In genomic region chr1:57406187-57407151, GRCm38 (mm10) we compare ENCODE assay signal across 8 mouse cellular contexts. TPM values are rescaled to one million over a fixed set of nuclear protein-coding genes. Genes with fewer than 3 reads are reported as not detected.
DNase-seq lines count a peak whose midpoint lies in the region; ATAC-seq and TF ChIP-seq lines count a peak whose summit lies in the region.

Gene Maip1, plus strand, starts transcription at chr1:57406328.
Gene Tyw5, minus strand, starts transcription at chr1:57407101.

- no peak for TF ChIP-seq RAD21 in CH12.LX (IDR thresholded peaks at IDR 0.05; ENCODE audit: low read depth, low read length)

- H3K9ac ChIP-seq in CH12.LX (ENCODE audit: insufficient read depth, low read depth): peak within 1 kb of the TSS; percentile 82
- H3K9ac ChIP-seq in forebrain, embryonic 11.5 days (ENCODE audit: low read length): peak within 1 kb of the TSS; percentile 90
- H3K9ac ChIP-seq in heart, embryonic 16.5 days (ENCODE audit: low read length): peak within 1 kb of the TSS; percentile 89
- peak within 1 kb of the TSS; percentile 79 for H3K9ac ChIP-seq in liver, embryonic 15.5 days
- H3K9ac ChIP-seq in neural tube, embryonic 11.5 days (ENCODE audit: low read length): peak within 1 kb of the TSS; percentile 97
- H3K9ac ChIP-seq in stomach, embryonic 16.5 days (ENCODE audit: low read length): peak within 1 kb of the TSS; percentile 91

- no peaks in the 10 kb centered on the region for H3K27me3 ChIP-seq in CH12.LX (replicated peaks)
- H3K27me3 ChIP-seq in forebrain, embryonic 11.5 days (ENCODE audit: control insufficient read depth, insufficient read depth, low read length): no peaks in the 10 kb centered on the region
- H3K27me3 ChIP-seq in heart, embryonic 16.5 days (ENCODE audit: control insufficient read depth, insufficient read depth, low read length): no peaks in the 10 kb centered on the region
- no peaks in the 10 kb centered on the region for H3K27me3 ChIP-seq in liver, embryonic 15.5 days
- no peaks in the 10 kb centered on the region for H3K27me3 ChIP-seq in neural tube, embryonic 11.5 days (ENCODE audit: control insufficient read depth, insufficient read depth, low read length)
- no peaks in the 10 kb centered on the region for H3K27me3 ChIP-seq in stomach, embryonic 16.5 days (ENCODE audit: control insufficient read depth, insufficient read depth, low read length)

- under 1% methylated on average over 72 of the region's 72 CpGs for WGBS in forebrain, embryonic 11.5 days
- WGBS in heart, embryonic 16.5 days: under 1% methylated on average over 72 of the region's 72 CpGs
- WGBS in liver, embryonic 15.5 days (ENCODE audit: insufficient replicate concordance): under 1% methylated on average over 71 of the region's 72 CpGs
- under 1% methylated on average over 72 of the region's 72 CpGs for WGBS in neural tube, embryonic 11.5 days
- WGBS in stomach, embryonic 16.5 days: under 1% methylated on average over 72 of the region's 72 CpGs

- dilution Hi-C loops in CH12.LX (cut with MboI; ENCODE audit: extremely low pct_ligation_motif_present, extremely low pct_unique_long_range_greater_than_20kb, low sequenced_read_pairs): no loop called here

- peaks cover 7 to 30% of the 10 kb centered on the region in 2 experiments; a peak in 3 of 4 replicates for H3K4me1 ChIP-seq in CH12.LX (ENCODE audit: control insufficient read depth in 1 of 2, insufficient read depth in 2 of 2)
- no peaks in the 10 kb centered on the region; the same call in 1 of the 2 replicates for H3K4me1 ChIP-seq in forebrain, embryonic 11.5 days (replicated peaks; ENCODE audit: control insufficient read depth, insufficient read depth, low read length)
- peaks cover 21% of the 10 kb centered on the region for H3K4me1 ChIP-seq in heart, embryonic 16.5 days (ENCODE audit: control insufficient read depth, insufficient read depth, low read length)
- peaks cover 28% of the 10 kb centered on the region for H3K4me1 ChIP-seq in liver, embryonic 15.5 days (replicated peaks)
- H3K4me1 ChIP-seq in neural tube, embryonic 11.5 days (ENCODE audit: control insufficient read depth, insufficient read depth, low read length): peaks cover 15% of the 10 kb centered on the region
- H3K4me1 ChIP-seq in stomach, embryonic 16.5 days (ENCODE audit: control insufficient read depth, insufficient read depth, low read length): peaks cover 19% of the 10 kb centered on the region

- H3K9me3 ChIP-seq in CH12.LX (replicated peaks; ENCODE audit: low read length): no peaks in the 10 kb centered on the region
- H3K9me3 ChIP-seq in forebrain, embryonic 11.5 days (ENCODE audit: control insufficient read depth, low read length): no peaks in the 10 kb centered on the region
- H3K9me3 ChIP-seq in heart, embryonic 16.5 days (replicated peaks; ENCODE audit: control insufficient read depth, low read length): no peaks in the 10 kb centered on the region
- no peaks in the 10 kb centered on the region for H3K9me3 ChIP-seq in liver, embryonic 15.5 days (replicated peaks)
- no peaks in the 10 kb centered on the region for H3K9me3 ChIP-seq in neural tube, embryonic 11.5 days (ENCODE audit: control insufficient read depth, low read length)
- no peaks in the 10 kb centered on the region for H3K9me3 ChIP-seq in stomach, embryonic 16.5 days (replicated peaks; ENCODE audit: control insufficient read depth, low read length)

- ATAC-seq in forebrain, embryonic 11.5 days (replicated peaks; ENCODE audit: low FRiP score): peak; percentile 92
- peak; percentile 89 for ATAC-seq in heart, embryonic 16.5 days (replicated peaks; ENCODE audit: extremely low read depth, insufficient read depth, low FRiP score)
- ATAC-seq in liver, embryonic 15.5 days (ENCODE audit: insufficient read depth): peak; percentile 86
- ATAC-seq in neural tube, embryonic 11.5 days (ENCODE audit: insufficient read depth, low FRiP score, low TSS enrichment): peak; percentile 89
- peak; percentile 92 for ATAC-seq in stomach, embryonic 16.5 days (ENCODE audit: insufficient read depth, low FRiP score)

- peaks cover 2 to 20% of the 10 kb centered on the region in 2 experiments for H3K36me3 ChIP-seq in CH12.LX (replicated peaks in 1 of 2; ENCODE audit: control insufficient read depth in 1 of 2, insufficient read depth in 1 of 2, low read length in 1 of 2)
- H3K36me3 ChIP-seq in forebrain, embryonic 11.5 days (ENCODE audit: control insufficient read depth, insufficient read depth, low read length): no peaks in the 10 kb centered on the region
- H3K36me3 ChIP-seq in heart, embryonic 16.5 days (ENCODE audit: control insufficient read depth, insufficient read depth): no peaks in the 10 kb centered on the region; the same call in 1 of the 2 replicates
- H3K36me3 ChIP-seq in liver, embryonic 15.5 days (replicated peaks): no peaks in the 10 kb centered on the region
- H3K36me3 ChIP-seq in neural tube, embryonic 11.5 days (ENCODE audit: control insufficient read depth, insufficient read depth, low read length): no peaks in the 10 kb centered on the region
- H3K36me3 ChIP-seq in stomach, embryonic 16.5 days (ENCODE audit: control insufficient read depth, insufficient read depth, low read length): no peaks in the 10 kb centered on the region

- TF ChIP-seq POLR2A in CH12.LX (IDR thresholded peaks at IDR 0.05; ENCODE audit: low read depth, low read length): peak; percentile 73

- H3K4me3 ChIP-seq in CH12.LX (replicated peaks in 1 of 3; ENCODE audit: low read depth in 2 of 3, low read length in 2 of 3, poor library complexity in 1 of 3): peak within 1 kb of the TSS; percentile 74 to 87 (median 76)
- peak within 1 kb of the TSS; percentile 70 for H3K4me3 ChIP-seq in forebrain, embryonic 11.5 days (ENCODE audit: low read depth, low read length)
- H3K4me3 ChIP-seq in heart, embryonic 16.5 days (ENCODE audit: low read length): peak within 1 kb of the TSS; percentile 92
- H3K4me3 ChIP-seq in liver, embryonic 15.5 days (replicated peaks): peak within 1 kb of the TSS; percentile 76
- H3K4me3 ChIP-seq in neural tube, embryonic 11.5 days (ENCODE audit: low read depth, low read length): peak within 1 kb of the TSS; percentile 83
- peak within 1 kb of the TSS; percentile 63 for H3K4me3 ChIP-seq in stomach, embryonic 16.5 days (replicated peaks; ENCODE audit: low read length)

- in situ Hi-C loops in CH12.LX (cut with MboI; ENCODE audit: low pct_ligation_motif_present, low pct_unique_long_range_greater_than_20kb, low sequenced_read_pairs): no loop called here

- no peak for TF ChIP-seq CTCF in CH12.LX (conservative IDR thresholded peaks at IDR 0.05 in 1 of 2, IDR thresholded peaks at IDR 0.05 in 1 of 2; ENCODE audit: low read depth in 2 of 2, low read length in 2 of 2)

- H3K27ac ChIP-seq in CH12.LX (ENCODE audit: insufficient read depth, low read depth): peak within 1 kb of the TSS; percentile 77
- peak within 1 kb of the TSS; percentile 84 for H3K27ac ChIP-seq in forebrain, embryonic 11.5 days (ENCODE audit: low read depth, low read length)
- peak within 1 kb of the TSS; percentile 97 for H3K27ac ChIP-seq in heart, embryonic 16.5 days (ENCODE audit: low read length)
- H3K27ac ChIP-seq in liver, embryonic 15.5 days (replicated peaks): peak within 1 kb of the TSS; percentile 89
- H3K27ac ChIP-seq in neural tube, embryonic 11.5 days (ENCODE audit: low read depth, low read length): peak within 1 kb of the TSS; percentile 86
- H3K27ac ChIP-seq in stomach, embryonic 16.5 days (ENCODE audit: low read length): peak within 1 kb of the TSS; percentile 97

- peaks cover 32% of the 10 kb centered on the region for H3K79me2 ChIP-seq in CH12.LX (replicated peaks; ENCODE audit: control insufficient read depth, extremely low read depth, insufficient read depth, poor library complexity, severe bottlenecking)

- DNase-seq in CH12.LX (ENCODE audit: extremely low read depth): peak; percentile 77
- peak; percentile 68 for DNase-seq in c-Kit-positive CD71-negative TER-119-negative erythroid progenitor cells, embryonic 14.5 days (ENCODE audit: low read depth)
- DNase-seq in forebrain, embryonic 11.5 days (ENCODE audit: low spot score): peak; percentile 89
- peak; percentile 77 to 87 for DNase-seq in kidney, postnatal 36 days
- DNase-seq in neural tube, embryonic 11.5 days (ENCODE audit: low spot score): peak; percentile 86

- no peak for TF ChIP-seq EP300 in CH12.LX (IDR thresholded peaks at IDR 0.05; ENCODE audit: low read length)

- peak within 1 kb of the TSS; percentile 79 for H3K4me2 ChIP-seq in CH12.LX (ENCODE audit: insufficient read depth, low read depth, poor library complexity, severe bottlenecking)
- peak within 1 kb of the TSS; percentile 75 for H3K4me2 ChIP-seq in forebrain, embryonic 11.5 days (ENCODE audit: low read depth, low read length, severe bottlenecking)
- H3K4me2 ChIP-seq in heart, embryonic 16.5 days (ENCODE audit: low read depth, low read length): peak within 1 kb of the TSS; percentile 80
- H3K4me2 ChIP-seq in liver, embryonic 15.5 days: peak within 1 kb of the TSS; percentile 79
- peak within 1 kb of the TSS; percentile 51 for H3K4me2 ChIP-seq in neural tube, embryonic 11.5 days (ENCODE audit: low read depth)
- H3K4me2 ChIP-seq in stomach, embryonic 16.5 days (ENCODE audit: low read depth, low read length): peak within 1 kb of the TSS; percentile 74

TF ChIP-seq in CH12.LX, 34 proteins besides CTCF, POLR2A, EP300 and RAD21 (continues in another document):
- TF ChIP-seq MAX (IDR thresholded peaks at IDR 0.05; ENCODE audit: low read length) (peak; percentile 47; the same call in 1 of the 2 replicates), GABPA (IDR thresholded peaks at IDR 0.05; ENCODE audit: insufficient replicate concordance, low read depth, low read length) (no peak)

RNA-seq across cellular contexts. Expression of gene Maip1, which starts in this region (rescaled TPM):
- total RNA-seq in CH12.LX (2012; rRNA removed) (7.0 and 8.7 TPM in 2 replicates), CH12.LX (2014; rRNA removed) (15.5 and 15.7 TPM in 2 replicates)
- 13.6 and 13.9 TPM in 2 replicates for polyA plus RNA-seq in CH12.LX (2012; ENCODE audit: insufficient read length, low read depth)
- polyA plus RNA-seq in forebrain, embryonic 11.5 days (2014; fragmentation: Nextera tagmentation; extraction: Ambion mirVana): 17.0 and 18.4 TPM in 2 replicates
- polyA plus RNA-seq in heart, embryonic 16.5 days (2015; fragmentation: Nextera tagmentation; extraction: Ambion mirVana): 15.5 and 16.5 TPM in 2 replicates
- polyA plus RNA-seq in liver, embryonic 15.5 days (2015; fragmentation: Nextera tagmentation; extraction: Ambion mirVana): 6.8 and 7.9 TPM in 2 replicates
- polyA plus RNA-seq in neural tube, embryonic 11.5 days (2014; fragmentation: Nextera tagmentation; extraction: Ambion mirVana): 17.0 and 17.2 TPM in 2 replicates
- 15.8 and 17.1 TPM in 2 replicates for polyA plus RNA-seq in stomach, embryonic 16.5 days (2015; fragmentation: Nextera tagmentation; extraction: Ambion mirVana)

RNA-seq across cellular contexts. Expression of gene Tyw5, which starts in this region (rescaled TPM):
- total RNA-seq in CH12.LX (2012; rRNA removed) (20.3 and 21.3 TPM in 2 replicates), CH12.LX (2014; rRNA removed) (50.1 and 68.9 TPM in 2 replicates)
- polyA plus RNA-seq in CH12.LX (2012; ENCODE audit: insufficient read length, low read depth): 21.0 and 24.7 TPM in 2 replicates
- 26.9 and 31.5 TPM in 2 replicates for polyA plus RNA-seq in forebrain, embryonic 11.5 days (2014; fragmentation: Nextera tagmentation; extraction: Ambion mirVana)
- 16.9 and 18.3 TPM in 2 replicates for polyA plus RNA-seq in heart, embryonic 16.5 days (2015; fragmentation: Nextera tagmentation; extraction: Ambion mirVana)
- polyA plus RNA-seq in liver, embryonic 15.5 days (2015; fragmentation: Nextera tagmentation; extraction: Ambion mirVana): 10.5 and 11.7 TPM in 2 replicates
- polyA plus RNA-seq in neural tube, embryonic 11.5 days (2014; fragmentation: Nextera tagmentation; extraction: Ambion mirVana): 20.6 and 24.1 TPM in 2 replicates
- 27.2 and 29.2 TPM in 2 replicates for polyA plus RNA-seq in stomach, embryonic 16.5 days (2015; fragmentation: Nextera tagmentation; extraction: Ambion mirVana)

Comparison
In these comparisons a context has a peak if more than half of its experiments do, and no peak if none do; other contexts are left out.
1. Peak in every context shown above with its lines: DNase-seq, ATAC-seq, H3K4me3 ChIP-seq and H3K27ac ChIP-seq.